Mouse (Mus musculus) lung, adult 18-20 months (tissue): Measurements from ENCODE around the gene Cir1.

Source experiments
- DNase-seq, 2 experiments: peaks; one replicate each; pipeline ENCODE4 v3.0.0; 2022; ENCODE audit warnings: mixed read lengths in 2 of 2

The Cir1 gene

GRCm38 (mm10) chr2:73312152-73313116 is at the start of gene Cir1, which contains the start of gene Scrn3:
Gene Cir1 (minus strand): TSS chr2:73312701.
Gene Scrn3 (plus strand): TSS chr2:73312601.
- peak; percentile 95 to 97 for DNase-seq

GRCm38 (mm10) chr2:73360536-73360935 is 48.0 kb upstream of the Cir1 start:
- DNase-seq = no peak

- no peak for DNase-seq
Observed at GRCm38 (mm10) chr2:73359941-73360340, 47.4 kb upstream of the Cir1 start.

- DNase-seq = no peak
Observed at GRCm38 (mm10) chr2:73357004-73357403, 44.5 kb upstream of the Cir1 start.

GRCm38 (mm10) chr2:73351927-73352374 is 39.5 kb upstream of the Cir1 start:
- peak; percentile 16 to 46 for DNase-seq

GRCm38 (mm10) chr2:73351496-73351895 is 39.0 kb upstream of the Cir1 start:
- DNase-seq = peak; percentile 15 to 33

- DNase-seq = no peak
Observed at GRCm38 (mm10) chr2:73348221-73348620, 35.7 kb upstream of the Cir1 start.

GRCm38 (mm10) chr2:73347766-73348165 is 35.3 kb upstream of the Cir1 start:
- DNase-seq = no peak

GRCm38 (mm10) chr2:73347136-73347535 is 34.6 kb upstream of the Cir1 start:
- DNase-seq = no peak

- DNase-seq = no peak
Observed at GRCm38 (mm10) chr2:73346345-73347086, 34.0 kb upstream of the Cir1 start.

GRCm38 (mm10) chr2:73345204-73345603 is 32.7 kb upstream of the Cir1 start:
- no peak for DNase-seq

GRCm38 (mm10) chr2:73343701-73344100 is 31.2 kb upstream of the Cir1 start:
- no peak for DNase-seq

- DNase-seq = no peak
Observed at GRCm38 (mm10) chr2:73338415-73338814, 25.9 kb upstream of the Cir1 start.

GRCm38 (mm10) chr2:73335949-73336348 is 23.4 kb upstream of the Cir1 start:
- DNase-seq = peak in 1 of 2 experiments; percentile 33

GRCm38 (mm10) chr2:73325871-73326270 is 13.4 kb upstream of the Cir1 start:
- DNase-seq = no peak

GRCm38 (mm10) chr2:73322991-73323390 is 10.5 kb upstream of the Cir1 start:
- no peak for DNase-seq

GRCm38 (mm10) chr2:73319218-73319617 is 6.7 kb upstream of the Cir1 start:
- DNase-seq = no peak

- no peak for DNase-seq
Observed at GRCm38 (mm10) chr2:73317426-73317825, 4.9 kb upstream of the Cir1 start.

- DNase-seq = no peak
Observed at GRCm38 (mm10) chr2:73314311-73314710, 1.8 kb upstream of the Cir1 start.

GRCm38 (mm10) chr2:73313117-73313501 is 608 bp upstream of the Cir1 start:
- DNase-seq = peak; percentile 31 to 46

- no peak for DNase-seq
Observed at GRCm38 (mm10) chr2:73306006-73306405, 6.5 kb downstream of the Cir1 start.

GRCm38 (mm10) chr2:73304506-73304905 is 8.0 kb downstream of the Cir1 start:
- no peak for DNase-seq

GRCm38 (mm10) chr2:73302722-73303121 is 9.8 kb downstream of the Cir1 start:
- no peak for DNase-seq

GRCm38 (mm10) chr2:73301979-73302378 is 10.5 kb downstream of the Cir1 start:
- DNase-seq = no peak
